In the genomic region with DNA sequence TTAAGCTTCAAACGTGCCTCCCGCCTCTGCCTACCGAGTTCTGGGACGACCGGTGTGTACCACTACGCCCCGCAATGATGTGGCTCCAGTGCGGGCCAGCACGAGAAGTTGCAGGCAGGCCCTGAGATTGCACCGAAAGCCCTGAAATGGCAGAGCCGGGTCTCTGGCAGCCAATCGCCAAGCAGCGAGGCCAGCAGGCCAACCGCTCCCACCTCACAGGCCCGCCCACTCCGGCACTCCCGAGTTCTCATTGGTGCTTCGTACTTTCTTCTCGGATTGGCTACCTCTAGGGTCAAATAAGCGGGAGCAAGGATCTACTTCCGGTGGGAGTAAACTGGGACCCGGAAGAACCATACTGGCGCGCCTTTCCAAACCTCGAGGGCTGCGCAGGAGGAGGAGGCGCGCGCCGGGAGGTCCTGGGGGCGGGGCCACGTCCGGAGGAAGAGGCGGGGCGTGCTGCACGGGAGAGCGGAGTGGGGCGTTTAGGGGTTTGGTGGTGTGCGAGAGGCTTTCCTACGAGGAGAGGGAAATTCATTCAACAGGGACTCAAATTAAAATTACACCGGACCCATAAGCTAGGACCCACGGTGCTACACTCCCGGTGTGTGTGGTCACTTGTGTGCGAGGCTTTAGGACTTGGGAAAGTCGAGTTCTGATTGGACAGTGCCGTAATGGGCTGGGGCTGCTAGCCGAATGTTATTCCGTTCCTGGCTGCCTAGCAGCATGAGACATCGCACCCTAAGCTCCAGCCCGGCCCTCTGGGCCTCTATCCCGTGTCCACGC, we compare ENCODE assay signal across 8 mouse cellular contexts. TPM values are rescaled to one million over a fixed set of nuclear protein-coding genes. Genes with fewer than 3 reads are reported as not detected.
DNase-seq lines count a peak whose midpoint lies in the region; ATAC-seq and TF ChIP-seq lines count a peak whose summit lies in the region.

A gene (plus strand): TSS at position 440 of the 783 bp plus-strand sequence.

- H3K4me2 ChIP-seq in hindbrain, embryonic 13.5 days: peak within 1 kb of the TSS; percentile 94

- in situ Hi-C loops in Patski (cut with MboI; ENCODE audit: low pct_unique_long_range_greater_than_20kb): no loop called here

- DNase-seq in Patski (ENCODE audit: low read depth, low spot score): peak; percentile 93
- peak; percentile 96 to 97 for DNase-seq in cerebellum, postnatal 14 days
- DNase-seq in frontal cortex, postnatal 14 days (ENCODE audit: low spot score in 2 of 2): peak; percentile 98 to 99
- peak; percentile 80 to 85 for DNase-seq in layer of hippocampus, postnatal 25 days (ENCODE audit: extremely low spot score in 1 of 2, low spot score in 1 of 2)
- peak; percentile 100 for DNase-seq in lung, postnatal 25 days (ENCODE audit: low spot score)
- DNase-seq in retina, embryonic 14.5 days (ENCODE audit: low spot score): peak; percentile 98
- DNase-seq in thymus, postnatal 4 days: peak; percentile 99

- no peak for TF ChIP-seq CTCF in Patski (IDR thresholded peaks at IDR 0.05)

- peaks cover 16% of the 10 kb centered on the region for H3K4me1 ChIP-seq in hindbrain, embryonic 13.5 days (replicated peaks)

- ATAC-seq in Patski: peak; percentile 96
- peak; percentile 98 for ATAC-seq in hindbrain, embryonic 13.5 days (ENCODE audit: low FRiP score)

- H3K9ac ChIP-seq in hindbrain, embryonic 13.5 days: peak within 1 kb of the TSS; percentile 85

- POLR2A ChIA-PET in Patski (lab: Charles Lee): interaction anchor here (1.2 to 1.7 kb wide), 3 partner anchors 16 to 38 kb away, joined by 4 read pairs; no protein-coding TSS in a partner anchor

- H3K4me3 ChIP-seq in hindbrain, embryonic 13.5 days: peak within 1 kb of the TSS; percentile 58

- CTCF ChIA-PET in Patski (lab: Charles Lee): no interaction called here

- peak within 1 kb of the TSS; percentile 94 for H3K27ac ChIP-seq in hindbrain, embryonic 13.5 days

- under 1% methylated on average over 52 of the region's 52 CpGs for WGBS in hindbrain, embryonic 13.5 days

- no peaks in the 10 kb centered on the region for H3K27me3 ChIP-seq in Patski
- H3K27me3 ChIP-seq in hindbrain, embryonic 13.5 days: no peaks in the 10 kb centered on the region

- H3K9me3 ChIP-seq in hindbrain, embryonic 13.5 days: no peaks in the 10 kb centered on the region

- H3K36me3 ChIP-seq in hindbrain, embryonic 13.5 days: peaks cover 53% of the 10 kb centered on the region

RNA-seq across cellular contexts. Expression of the gene that starts here (rescaled TPM):
- 26.2 TPM for polyA plus RNA-seq in Patski (2021)
- polyA plus RNA-seq in hindbrain, embryonic 13.5 days (2015; fragmentation: Nextera tagmentation; extraction: Ambion mirVana): 8.7 and 9.6 TPM in 2 replicates
- 1 to 10 TPM; 7.8 to 8.2 TPM for total RNA-seq in layer of hippocampus, postnatal 25 days (2021)

Comparison
In these comparisons a context has a peak if more than half of its experiments do, and no peak if none do; other contexts are left out.
1. Peak in every context shown above with its lines: DNase-seq, ATAC-seq, H3K4me3 ChIP-seq and H3K27ac ChIP-seq.